Mouse (Mus musculus) G1E (cell line): Measurements from ENCODE around the gene Gm13212.
"Not testable (repeated sequence)": the region's sequence is repeated elsewhere in the genome, so short reads cannot be mapped to it uniquely, and the experiment has no call there.

Source experiments
- CTCF ChIP-seq: IDR thresholded peaks from 2 replicates; pipeline ENCODE4 v1.5.1; 2012; ENCODE audit warnings: low read depth, low read length, inconsistent platforms, mixed read lengths
- GATA1 ChIP-seq: IDR thresholded peaks from 2 replicates; pipeline ENCODE4 v1.6.1; 2012; ENCODE audit warnings: borderline replicate concordance, low read length, inconsistent platforms, mixed read lengths
- GATA2 ChIP-seq: IDR thresholded peaks from 2 replicates; pipeline ENCODE4 v1.6.1; 2012; ENCODE audit warnings: low read depth, low read length, inconsistent platforms, borderline replicate concordance
- POLR2AphosphoS5 ChIP-seq: IDR thresholded peaks from 2 replicates; pipeline ENCODE4 v1.6.1; 2012; ENCODE audit warnings: low read depth, low read length, inconsistent platforms; ENCODE audit not compliant: insufficient replicate concordance
- TAL1 ChIP-seq: conservative IDR thresholded peaks from 2 replicates; pipeline ENCODE4 v1.6.1; 2012; ENCODE audit warnings: low read depth, low read length, inconsistent platforms, mixed read lengths

DNA sequence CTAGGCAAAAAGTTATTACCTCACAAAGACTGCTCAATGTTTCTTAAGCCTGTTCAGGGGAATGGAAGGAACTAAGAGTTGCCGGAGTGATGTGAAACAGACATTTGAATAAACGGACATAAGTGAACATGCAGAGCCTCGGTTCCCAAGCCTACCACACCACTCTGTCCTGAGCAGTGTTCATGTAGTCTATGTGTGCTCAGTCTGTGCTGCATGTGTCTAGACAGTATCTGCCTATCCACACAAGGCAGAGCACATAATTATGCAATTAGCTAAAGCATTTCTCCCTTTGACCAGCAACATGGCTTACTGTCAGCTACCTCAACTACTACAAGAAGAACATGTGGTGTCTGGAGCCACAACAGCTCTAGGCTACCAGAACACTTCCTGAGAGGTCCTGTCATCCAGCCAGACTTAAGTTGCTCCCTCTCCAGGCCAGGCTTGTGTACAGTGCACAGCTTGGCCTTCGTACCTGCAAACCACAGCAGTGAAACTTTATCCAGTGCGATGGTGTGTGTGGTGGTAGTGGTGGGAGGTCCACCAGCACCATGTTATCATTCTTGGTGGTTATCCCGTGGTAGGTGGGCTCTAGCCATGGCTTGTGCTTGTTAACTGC lies 39.1 kb upstream of the Gm13212 start:
- not testable (repeated sequence) for TF ChIP-seq CTCF, GATA1, POLR2AphosphoS5, GATA2, TAL1
